Mouse (Mus musculus) thymus, postnatal 36 days (tissue): Measurements from ENCODE around the gene 3110082I17Rik.

ENCODE experiments used
- DNase-seq, 2 experiments: peaks; one replicate each; pipeline ENCODE4 v3.0.0; 2022; ENCODE audit warnings: mixed read lengths in 2 of 2

The 3110082I17Rik gene

GRCm38 (mm10) chr5:139321331-139321730 is 139.0 kb downstream of the 3110082I17Rik start:
- DNase-seq = no peak

- DNase-seq = no peak
Observed at GRCm38 (mm10) chr5:139320424-139320823, 139.9 kb downstream of the 3110082I17Rik start.

GRCm38 (mm10) chr5:139317751-139318504 is 142.4 kb downstream of the 3110082I17Rik start:
- DNase-seq = no peak

- DNase-seq = no peak
Observed at GRCm38 (mm10) chr5:139316982-139317675, 143.2 kb downstream of the 3110082I17Rik start.

- no peak for DNase-seq
Observed at GRCm38 (mm10) chr5:139314941-139315642, 145.2 kb downstream of the 3110082I17Rik start.

- no peak for DNase-seq
Observed at GRCm38 (mm10) chr5:139313536-139313935, 146.8 kb downstream of the 3110082I17Rik start.

- no peak for DNase-seq
Observed at GRCm38 (mm10) chr5:139311822-139312221, 148.5 kb downstream of the 3110082I17Rik start.

- no peak for DNase-seq
Observed at GRCm38 (mm10) chr5:139310477-139310876, 149.8 kb downstream of the 3110082I17Rik start.

GRCm38 (mm10) chr5:139309946-139310345 is 150.4 kb downstream of the 3110082I17Rik start:
- DNase-seq = no peak
